ENCODE assay signal across 10 mouse cellular contexts in the genomic region with DNA sequence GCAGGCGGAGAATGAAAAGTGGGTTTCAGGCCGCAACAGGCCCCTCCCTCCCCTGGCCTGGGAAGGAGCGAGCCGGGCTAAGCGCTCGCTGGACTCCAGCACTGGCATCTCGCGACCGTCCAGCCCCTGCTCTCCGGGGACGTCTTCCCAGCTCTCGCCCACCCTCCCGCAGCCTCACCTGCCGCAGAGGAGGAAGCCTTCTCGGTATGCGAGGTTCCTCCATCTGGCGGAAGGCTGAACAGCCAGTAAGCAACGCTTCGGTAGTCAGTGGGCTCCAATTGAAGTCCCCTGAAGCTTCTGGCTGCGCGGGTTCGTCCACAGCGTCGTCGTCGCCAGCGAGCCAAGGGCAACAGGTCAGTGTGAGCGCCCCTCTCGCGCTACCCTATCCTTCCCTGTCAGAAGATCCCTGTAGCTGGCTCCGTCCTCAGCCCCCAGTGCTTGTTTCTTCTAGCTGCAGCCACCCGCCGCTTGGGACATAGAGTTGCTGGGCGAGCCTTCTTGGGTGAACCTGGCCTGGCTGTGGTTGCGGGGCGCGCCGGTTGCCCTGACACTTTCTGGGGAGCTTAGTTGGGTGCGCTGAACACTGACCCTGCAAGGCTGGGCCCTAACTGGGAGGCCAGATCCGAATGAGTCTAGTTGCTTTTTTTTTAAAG. TPM values are rescaled to one million over a fixed set of nuclear protein-coding genes. Genes with fewer than 3 reads are reported as not detected.
A peak's percentile ranks its signal among the peaks of the same experiment; 100 is the strongest.
DNase-seq lines count a peak whose midpoint lies in the region; ATAC-seq and TF ChIP-seq lines count a peak whose summit lies in the region.
"Had no signal": no experiment of that assay in that cellular context is flagged by ENCODE, and none has a peak within 500 bp of the region (broad histone marks: within the 10 kb centered on the region; RNA-seq: fewer than 3 reads in every experiment).

A gene (plus strand): TSS at position 341 of the 653 bp plus-strand sequence.

- no peak for ATAC-seq in forebrain, embryonic 11.5 days (replicated peaks; ENCODE audit: low FRiP score)
- ATAC-seq in forebrain, postnatal 0 days = no peak
- ATAC-seq in kidney, postnatal 0 days (replicated peaks; ENCODE audit: low FRiP score, low read depth) = no peak
- ATAC-seq in embryonic facial prominence, embryonic 14.5 days (ENCODE audit: low read depth) = no peak

- peaks cover 95% of the 10 kb centered on the region for H3K27me3 ChIP-seq in forebrain, embryonic 11.5 days (ENCODE audit: control insufficient read depth, insufficient read depth, low read length)
- H3K27me3 ChIP-seq in forebrain, postnatal 0 days (ENCODE audit: insufficient read depth, low read length) = peaks cover 96% of the 10 kb centered on the region
- peaks cover 95% of the 10 kb centered on the region for H3K27me3 ChIP-seq in kidney, postnatal 0 days (ENCODE audit: insufficient read depth, low read length)
- H3K27me3 ChIP-seq in embryonic facial prominence, embryonic 14.5 days (replicated peaks; ENCODE audit: control insufficient read depth, insufficient read depth, low read length) = peaks cover 97% of the 10 kb centered on the region

- H3K9me3 ChIP-seq in forebrain, embryonic 11.5 days (ENCODE audit: control insufficient read depth, low read length) = no peaks in the 10 kb centered on the region
- no peaks in the 10 kb centered on the region for H3K9me3 ChIP-seq in forebrain, postnatal 0 days (ENCODE audit: low read length)
- no peaks in the 10 kb centered on the region for H3K9me3 ChIP-seq in kidney, postnatal 0 days (replicated peaks; ENCODE audit: low read length)
- H3K9me3 ChIP-seq in embryonic facial prominence, embryonic 14.5 days (ENCODE audit: control insufficient read depth, low read length) = no peaks in the 10 kb centered on the region

- H3K4me3 ChIP-seq in forebrain, embryonic 11.5 days (ENCODE audit: low read depth, low read length) = 0 out of 2 replicates have a peak within 1 kb of the TSS, but pooled peaks have one; percentile 7
- no peak within 1 kb of the TSS for H3K4me3 ChIP-seq in forebrain, postnatal 0 days (ENCODE audit: low read depth, low read length)
- H3K4me3 ChIP-seq in kidney, postnatal 0 days (replicated peaks; ENCODE audit: low read depth, low read length) = 0 out of 2 replicates have a peak within 1 kb of the TSS, but pooled peaks have one; percentile 5
- peak within 1 kb of the TSS; percentile 41 for H3K4me3 ChIP-seq in embryonic facial prominence, embryonic 14.5 days (ENCODE audit: low read depth, low read length)
- H3K4me3 ChIP-seq: layer of hippocampus, adult 2 months had no signal

- WGBS in forebrain, embryonic 11.5 days = under 1% methylated on average over 40 of the region's 40 CpGs
- WGBS in forebrain, postnatal 0 days = under 1% methylated on average over 40 of the region's 40 CpGs
- WGBS in kidney, postnatal 0 days = 1% methylated on average over 33 of the region's 40 CpGs
- under 1% methylated on average over 20 of the region's 40 CpGs for WGBS in embryonic facial prominence, embryonic 14.5 days

- H3K9ac ChIP-seq in forebrain, embryonic 11.5 days (ENCODE audit: low read length) = no peak within 1 kb of the TSS
- H3K9ac ChIP-seq in forebrain, postnatal 0 days = no peak within 1 kb of the TSS
- H3K9ac ChIP-seq in kidney, postnatal 0 days (ENCODE audit: low read depth, low read length) = no peak within 1 kb of the TSS
- H3K9ac ChIP-seq in embryonic facial prominence, embryonic 14.5 days (ENCODE audit: low read depth, low read length) = peak within 1 kb of the TSS; percentile 63

- peak within 1 kb of the TSS; percentile 21; the same call in 1 of the 2 replicates for H3K4me2 ChIP-seq in forebrain, embryonic 11.5 days (ENCODE audit: low read depth, low read length, severe bottlenecking)
- H3K4me2 ChIP-seq in forebrain, postnatal 0 days (ENCODE audit: low read depth) = no peak within 1 kb of the TSS
- H3K4me2 ChIP-seq in kidney, postnatal 0 days (ENCODE audit: low read length) = peak within 1 kb of the TSS; percentile 33
- H3K4me2 ChIP-seq in embryonic facial prominence, embryonic 14.5 days (ENCODE audit: low read depth, low read length) = peak within 1 kb of the TSS; percentile 50

- H3K4me1 ChIP-seq in forebrain, embryonic 11.5 days (replicated peaks; ENCODE audit: control insufficient read depth, insufficient read depth, low read length) = peaks cover 4% of the 10 kb centered on the region
- H3K4me1 ChIP-seq in forebrain, postnatal 0 days (ENCODE audit: insufficient read depth) = peaks cover 7% of the 10 kb centered on the region; the same call in 1 of the 2 replicates
- H3K4me1 ChIP-seq in kidney, postnatal 0 days (replicated peaks; ENCODE audit: insufficient read depth, low read length) = peaks cover 10% of the 10 kb centered on the region
- 0 out of 2 replicates have a peak, but pooled peaks cover 4% of the 10 kb centered on the region for H3K4me1 ChIP-seq in embryonic facial prominence, embryonic 14.5 days (ENCODE audit: control insufficient read depth, insufficient read depth, low read length)

- H3K36me3 ChIP-seq in forebrain, embryonic 11.5 days (ENCODE audit: control insufficient read depth, insufficient read depth, low read length) = no peaks in the 10 kb centered on the region
- no peaks in the 10 kb centered on the region; the same call in 1 of the 2 replicates for H3K36me3 ChIP-seq in forebrain, postnatal 0 days (ENCODE audit: insufficient read depth)
- H3K36me3 ChIP-seq in kidney, postnatal 0 days (ENCODE audit: insufficient read depth, low read length) = no peaks in the 10 kb centered on the region
- H3K36me3 ChIP-seq in embryonic facial prominence, embryonic 14.5 days (ENCODE audit: control insufficient read depth, insufficient read depth, low read length) = no peaks in the 10 kb centered on the region

- no peak for TF ChIP-seq CTCF in forebrain, postnatal 0 days (IDR thresholded peaks at IDR 0.05; ENCODE audit: low read depth)
- no peak for TF ChIP-seq CTCF in kidney, postnatal 0 days (IDR thresholded peaks at IDR 0.05; ENCODE audit: low read depth)

- peak; percentile 70 for DNase-seq in forebrain, embryonic 11.5 days (ENCODE audit: low spot score)
- DNase-seq in forebrain, postnatal 0 days = no peak
- DNase-seq in kidney, postnatal 0 days (ENCODE audit: low spot score) = no peak
- DNase-seq in kidney, adult 8-10 months = no peak
- DNase-seq in embryonic facial prominence, embryonic 14.5 days (ENCODE audit: low spot score) = no peak
- DNase-seq in neural tube, embryonic 10.5 days (ENCODE audit: extremely low spot score, low spot score) = peak; percentile 75
- no peak for DNase-seq in frontal cortex, postnatal 14 days (ENCODE audit: low spot score in 2 of 2)
- DNase-seq in adrenal gland, postnatal 4 days (ENCODE audit: low spot score in 2 of 2) = no peak
- DNase-seq: cerebellum, adult 8-10 months had no signal

- no peak within 1 kb of the TSS for H3K27ac ChIP-seq in forebrain, embryonic 11.5 days (ENCODE audit: low read depth, low read length)
- H3K27ac ChIP-seq in forebrain, postnatal 0 days (ENCODE audit: low read depth, low read length) = no peak within 1 kb of the TSS
- no peak within 1 kb of the TSS for H3K27ac ChIP-seq in kidney, postnatal 0 days
- peak within 1 kb of the TSS; percentile 69 for H3K27ac ChIP-seq in embryonic facial prominence, embryonic 14.5 days (replicated peaks; ENCODE audit: low read depth, low read length)
- H3K27ac ChIP-seq: layer of hippocampus, adult 2 months had no signal

RNA-seq across cellular contexts. Expression of the gene that starts here (rescaled TPM):
- 0.07 and 0.39 TPM in 2 replicates for polyA plus RNA-seq in forebrain, embryonic 11.5 days (2014; fragmentation: Nextera tagmentation; extraction: Ambion mirVana)
- total RNA-seq in forebrain, postnatal 0 days (2014; rRNA removed) = 0.38 TPM in 1 of 2 replicates, not detected in the other
- not detected in 2 replicates for polyA plus RNA-seq in forebrain, postnatal 0 days (2015; fragmentation: Nextera tagmentation; extraction: Ambion mirVana)
- polyA plus RNA-seq in kidney, postnatal 0 days (2015; fragmentation: Nextera tagmentation; extraction: Ambion mirVana) = 0.04 and 0.10 TPM in 2 replicates
- polyA plus RNA-seq in embryonic facial prominence, embryonic 14.5 days (2014; fragmentation: Nextera tagmentation; extraction: Ambion mirVana) = 9.2 and 9.4 TPM in 2 replicates
- not detected for total RNA-seq in adrenal gland, postnatal 4 days (2021)
- total RNA-seq: layer of hippocampus, adult 2 months had no signal

Comparison
In these comparisons a context has a peak if more than half of its experiments do, and no peak if none do; other contexts are left out.
1. Peak in DNase-seq, H3K4me3 ChIP-seq and H3K4me2 ChIP-seq in forebrain, embryonic 11.5 days; RNA of the gene not detected or under 1 TPM.